Mouse (Mus musculus) intestine, postnatal 0 days (tissue): Measurements from ENCODE around the gene U2af1l4. TPM values are rescaled to one million over a fixed set of nuclear protein-coding genes. Genes with fewer than 3 reads are reported as not detected.

Experiments used
- ATAC-seq: fragments of 200-750 bp; cut with Nextera tagmentation; 2 replicates; pipeline ENCODE4 v1.8.0; 2017; ENCODE audit warnings: mild to moderate bottlenecking, moderate TSS enrichment, moderate library complexity
- H3K27ac ChIP-seq: fragments of 300-500 bp; sonication (generic); 2 replicates; pipeline ENCODE4 v1.5.1; 2014; ENCODE audit warnings: mild to moderate bottlenecking, low read depth, low read length, moderate library complexity
- H3K27me3 ChIP-seq: fragments of 300-500 bp; sonication (generic); replicated peaks from 2 replicates; pipeline ENCODE4 v1.6.1; 2014; ENCODE audit warnings: low read length, mixed read lengths; ENCODE audit not compliant: control insufficient read depth, insufficient read depth
- H3K36me3 ChIP-seq: fragments of 300-500 bp; sonication (generic); 2 replicates; pipeline ENCODE4 v1.6.1; 2014; ENCODE audit warnings: mild to moderate bottlenecking, moderate library complexity; ENCODE audit not compliant: control insufficient read depth, insufficient read depth
- H3K4me1 ChIP-seq: fragments of 300-500 bp; sonication (generic); replicated peaks from 2 replicates; pipeline ENCODE4 v1.6.1; 2014; ENCODE audit warnings: antibody characterized with exemption, low read length, mixed read lengths; ENCODE audit not compliant: control insufficient read depth, insufficient read depth
- H3K4me2 ChIP-seq: fragments of 300-500 bp; sonication (generic); replicated peaks from 2 replicates; pipeline ENCODE4 v1.6.1; 2014; ENCODE audit warnings: low read depth, mild to moderate bottlenecking, moderate library complexity
- H3K4me3 ChIP-seq: fragments of 300-500 bp; sonication (generic); 2 replicates; pipeline ENCODE4 v1.5.1; 2014; ENCODE audit warnings: low read depth, low read length
- H3K9ac ChIP-seq: fragments of 300-500 bp; sonication (generic); 2 replicates; pipeline ENCODE4 v1.6.1; 2014; ENCODE audit warnings: mild to moderate bottlenecking, low read depth, low read length
- H3K9me3 ChIP-seq: fragments of 300-500 bp; sonication (generic); 2 replicates; pipeline ENCODE4 v1.6.1; 2016; ENCODE audit warnings: mixed run types; ENCODE audit not compliant: control insufficient read depth
- CTCF ChIP-seq: sonication (generic); IDR thresholded peaks from 2 replicates; pipeline ENCODE4 v1.5.1; 2016; ENCODE audit warnings: low read depth, mild to moderate bottlenecking, control low read depth, antibody characterized with exemption, moderate library complexity
- WGBS: fragments of 180-500 bp; shearing (Covaris S2); extraction: QIAGEN DNeasy Blood & Tissue Kit; methylation state at CpG from one replicate; pipeline ENCODE4 v1.1.7; 2014; 5-methylcytosine and 5-hydroxymethylcytosine counted together
- microRNA-seq: library from miRNA; unstranded; fragments of <30 nt; microRNA quantifications from one replicate; pipeline ENCODE4, GENCODE M21; 2016
- polyA plus RNA-seq: library from polyadenylated mRNA; unstranded; fragments of >200 nt; fragmentation: Nextera tagmentation; extraction: Ambion mirVana; gene quantifications from 2 replicates; pipeline ENCODE4 v1.2.1, GENCODE M21; 2015

The U2af1l4 gene
- polyA plus RNA-seq, 1 experiment from 2014 or later = 68.6 TPM

- WGBS = 32% methylated on average over 8 of the region's 8 CpGs
- ATAC-seq = no peak
- no peaks in the 10 kb centered on the region for H3K9me3 ChIP-seq
- H3K27ac ChIP-seq = no peak within 1 kb of the TSS
- H3K4me3 ChIP-seq = no peak within 1 kb of the TSS
- peaks cover 14% of the 10 kb centered on the region for H3K36me3 ChIP-seq
- H3K9ac ChIP-seq = no peak within 1 kb of the TSS
- no peak within 1 kb of the TSS for H3K4me2 ChIP-seq
- no peaks in the 10 kb centered on the region for H3K27me3 ChIP-seq
- TF ChIP-seq CTCF = no peak
- no peaks in the 10 kb centered on the region for H3K4me1 ChIP-seq
Measured at GRCm38 (mm10) chr7:30612654-30613402, 49.7 kb downstream of the U2af1l4 start, which contains the start of gene Upk1a. Gene Upk1a (minus strand): TSS chr7:30612847.

- Histone ChIP-seq H3K9me3 (no peaks in the 10 kb centered on the region), H3K4me1 (no peaks in the 10 kb centered on the region), H3K4me3 (no peak overlapping the region), H3K36me3 (peaks cover 21% of the 10 kb centered on the region), H3K9ac (no peak overlapping the region), H3K4me2 (no peak overlapping the region), H3K27ac (no peak overlapping the region), H3K27me3 (no peaks in the 10 kb centered on the region)
- peak; percentile 78 for TF ChIP-seq CTCF
- 19% methylated on average over 14 of the region's 14 CpGs for WGBS
- ATAC-seq = 0 out of 2 replicates have a peak, but pooled peaks have one; percentile 44
Measured at GRCm38 (mm10) chr7:30613529-30614112, 50.5 kb downstream of the U2af1l4 start.

GRCm38 (mm10) chr7:30614454-30614853 lies 51.4 kb downstream of the U2af1l4 start:
- peak; percentile 43; the same call in 1 of the 2 replicates for ATAC-seq
- Histone ChIP-seq H3K4me3 (no peak overlapping the region), H3K36me3 (peaks cover 28% of the 10 kb centered on the region), H3K4me2 (no peak overlapping the region), H3K9ac (no peak overlapping the region), H3K27ac (no peak overlapping the region), H3K9me3 (no peaks in the 10 kb centered on the region), H3K4me1 (no peaks in the 10 kb centered on the region), H3K27me3 (no peaks in the 10 kb centered on the region)
- TF ChIP-seq CTCF = peak; percentile 62
- WGBS = 61% methylated on average over 2 of the region's 2 CpGs

Small RNAs within 50 kb of the gene (microRNA-seq; reads per million reads assigned to microRNA genes)
- gene Gm38670 = 1.6 reads per million
- gene Mir3569 = not detected

Other genes starting within 250 kb of the U2af1l4 start
- gene Syne4, start 248.5 kb upstream of the U2af1l4 start, polyA plus RNA-seq = 12.5 and 16.3 TPM in 2 replicates
- not detected in 2 replicates for gene E130208F15Rik, start 241.6 kb upstream of the U2af1l4 start, polyA plus RNA-seq
- gene Sdhaf1, start 239.4 kb upstream of the U2af1l4 start, polyA plus RNA-seq = 18.3 and 18.8 TPM in 2 replicates
- gene Lrfn3, start 200.5 kb upstream of the U2af1l4 start, polyA plus RNA-seq = 1.1 and 1.8 TPM in 2 replicates
- gene Tyrobp, start 149.5 kb upstream of the U2af1l4 start, polyA plus RNA-seq = 60.0 and 63.6 TPM in 2 replicates
- 4.0 and 5.9 TPM in 2 replicates for gene Hcst, start 143.4 kb upstream of the U2af1l4 start, polyA plus RNA-seq
- gene Nfkbid, start 141.6 kb upstream of the U2af1l4 start, polyA plus RNA-seq = 1.2 and 1.3 TPM in 2 replicates
- gene Aplp1, start 117.8 kb upstream of the U2af1l4 start, polyA plus RNA-seq = 28.2 and 30.1 TPM in 2 replicates
- 0.08 and 0.09 TPM in 2 replicates for gene Kirrel2, start 105.6 kb upstream of the U2af1l4 start, polyA plus RNA-seq
- 0.10 TPM in 1 of 2 replicates, not detected in the other for gene Nphs1, start 105.0 kb upstream of the U2af1l4 start, polyA plus RNA-seq
- 3.9 and 5.4 TPM in 2 replicates for gene Prodh2, start 69.7 kb upstream of the U2af1l4 start, polyA plus RNA-seq
- 2.6 and 2.8 TPM in 2 replicates for gene Arhgap33, start 28.2 kb upstream of the U2af1l4 start, polyA plus RNA-seq
- gene Hspb6, start 11.1 kb upstream of the U2af1l4 start, polyA plus RNA-seq = 50.6 and 55.7 TPM in 2 replicates
- 1.9 and 2.0 TPM in 2 replicates for gene Proser3, start 11.0 kb upstream of the U2af1l4 start, polyA plus RNA-seq
- 31.4 and 33.9 TPM in 2 replicates for gene Lin37, start 3.5 kb upstream of the U2af1l4 start, polyA plus RNA-seq
- 0.83 and 1.2 TPM in 2 replicates for gene Gm49396, start within 50 bp of the U2af1l4 start, polyA plus RNA-seq
- 247 and 259 TPM in 2 replicates for gene Psenen, start 326 bp downstream of the U2af1l4 start, polyA plus RNA-seq
- gene Igflr1, start 2.1 kb downstream of the U2af1l4 start, polyA plus RNA-seq = 0.73 and 1.2 TPM in 2 replicates
- gene Kmt2b, start 25.4 kb downstream of the U2af1l4 start, polyA plus RNA-seq = 5.6 and 5.8 TPM in 2 replicates
- 1.2 TPM in 2 replicates for gene Zbtb32, start 35.6 kb downstream of the U2af1l4 start, polyA plus RNA-seq
- 1.0 and 1.6 TPM in 2 replicates for gene Upk1a, start 49.5 kb downstream of the U2af1l4 start, polyA plus RNA-seq
- 1,664 and 1,738 TPM in 2 replicates for gene Cox6b1, start 62.9 kb downstream of the U2af1l4 start, polyA plus RNA-seq
- gene Etv2, start 72.6 kb downstream of the U2af1l4 start, polyA plus RNA-seq = not detected in 2 replicates
- gene Rbm42, start 87.0 kb downstream of the U2af1l4 start, polyA plus RNA-seq = 87.8 and 88.9 TPM in 2 replicates
- 38.3 and 38.7 TPM in 2 replicates for gene Haus5, start 101.7 kb downstream of the U2af1l4 start, polyA plus RNA-seq
- gene Pmis2, start 108.3 kb downstream of the U2af1l4 start, polyA plus RNA-seq = not detected in 2 replicates
- gene 2200002J24Rik, start 135.6 kb downstream of the U2af1l4 start, polyA plus RNA-seq = 4.6 and 6.0 TPM in 2 replicates
- 0.35 and 0.80 TPM in 2 replicates for gene Atp4a, start 148.9 kb downstream of the U2af1l4 start, polyA plus RNA-seq
- gene Tmem147, start 166.2 kb downstream of the U2af1l4 start, polyA plus RNA-seq = 158 and 161 TPM in 2 replicates
- gene Gapdhs, start 180.4 kb downstream of the U2af1l4 start, polyA plus RNA-seq = not detected in 2 replicates
- 2.7 and 2.9 TPM in 2 replicates for gene Sbsn, start 188.2 kb downstream of the U2af1l4 start, polyA plus RNA-seq
- gene Dmkn, start 200.5 kb downstream of the U2af1l4 start, polyA plus RNA-seq = 27.8 and 28.2 TPM in 2 replicates
- 4.1 and 4.8 TPM in 2 replicates for gene Krtdap, start 224.6 kb downstream of the U2af1l4 start, polyA plus RNA-seq